Mouse (Mus musculus): ENCODE measurements around the gene 1700014D04Rik. TPM values are rescaled to one million over a fixed set of nuclear protein-coding genes. Genes with fewer than 3 reads are reported as not detected.

The 1700014D04Rik gene
- polyA plus RNA-seq, 1 experiment: 0.01 TPM

GRCm38 (mm10) chr13:59699131-59699530 is 47.4 kb downstream of the 1700014D04Rik start:
- H3ac ChIP-seq (ENCODE audit: control insufficient read depth, insufficient read length, low read depth): no peak overlapping the region
- H3K4me3 ChIP-seq (ENCODE audit: insufficient read depth, poor library complexity, severe bottlenecking): no peak overlapping the region
- no peaks in the 10 kb centered on the region for H3K36me3 ChIP-seq (ENCODE audit: control insufficient read depth, insufficient read depth)
- TF ChIP-seq USF1 (IDR thresholded peaks at IDR 0.05; ENCODE audit: low read depth): no peak
- TF ChIP-seq CTCF (IDR thresholded peaks at IDR 0.05; ENCODE audit: control insufficient read depth, insufficient read depth, insufficient read length): no peak
- H3K79me2 ChIP-seq (ENCODE audit: control insufficient read depth, insufficient read depth): no peaks in the 10 kb centered on the region
- H3K79me3 ChIP-seq (ENCODE audit: low read depth): no peaks in the 10 kb centered on the region
- H3K27me3 ChIP-seq (ENCODE audit: control insufficient read depth, insufficient read depth, insufficient read length): peaks cover 16% of the 10 kb centered on the region

GRCm38 (mm10) chr13:59695781-59696180 is 50.8 kb downstream of the 1700014D04Rik start:
- H3K36me3 ChIP-seq (ENCODE audit: control insufficient read depth, insufficient read depth): no peaks in the 10 kb centered on the region
- no peak for TF ChIP-seq USF1 (IDR thresholded peaks at IDR 0.05; ENCODE audit: low read depth)
- TF ChIP-seq MYOG (IDR thresholded peaks at IDR 0.05; ENCODE audit: control insufficient read depth, extremely low read depth, insufficient read length): no peak
- peaks cover 9% of the 10 kb centered on the region for H3K27me3 ChIP-seq (ENCODE audit: control insufficient read depth, insufficient read depth, insufficient read length)
- no peaks in the 10 kb centered on the region for H3K79me2 ChIP-seq (ENCODE audit: control insufficient read depth, insufficient read depth)
- no peak overlapping the region for H3ac ChIP-seq (ENCODE audit: control insufficient read depth, insufficient read length, low read depth)
- no peak overlapping the region for H3K4me3 ChIP-seq (ENCODE audit: insufficient read depth, poor library complexity, severe bottlenecking)
- no peaks in the 10 kb centered on the region for H3K79me3 ChIP-seq (ENCODE audit: low read depth)

GRCm38 (mm10) chr13:59694008-59694407 is 52.5 kb downstream of the 1700014D04Rik start, which contains the start of gene 4921517D22Rik:
TSS of gene 4921517D22Rik (minus strand) at chr13:59694108.
- Histone ChIP-seq H3K27me3 (ENCODE audit: control insufficient read depth, insufficient read depth, insufficient read length) (peaks cover 12% of the 10 kb centered on the region), H3K36me3 (ENCODE audit: control insufficient read depth, insufficient read depth) (no peaks in the 10 kb centered on the region), H3ac (ENCODE audit: control insufficient read depth, insufficient read length, low read depth) (no peak within 1 kb of the TSS), H3K79me3 (ENCODE audit: low read depth) (no peaks in the 10 kb centered on the region), H3K79me2 (ENCODE audit: control insufficient read depth, insufficient read depth) (no peaks in the 10 kb centered on the region), H3K4me3 (ENCODE audit: insufficient read depth, poor library complexity, severe bottlenecking) (no peak within 1 kb of the TSS)
- TF ChIP-seq MYOG (IDR thresholded peaks at IDR 0.05; ENCODE audit: control insufficient read depth, extremely low read depth, insufficient read length) (no peak), CTCF (IDR thresholded peaks at IDR 0.05; ENCODE audit: control insufficient read depth, insufficient read depth, insufficient read length) (no peak), FOSL1 (IDR thresholded peaks at IDR 0.05; ENCODE audit: insufficient read depth, low read length, poor library complexity, severe bottlenecking) (no peak), MYOD1 (IDR thresholded peaks at IDR 0.05; ENCODE audit: control insufficient read depth, insufficient read length, low read depth) (no peak), CEBPB (IDR thresholded peaks at IDR 0.05; ENCODE audit: low read depth) (no peak), USF1 (IDR thresholded peaks at IDR 0.05; ENCODE audit: low read depth) (no peak), MAX (IDR thresholded peaks at IDR 0.05) (no peak)

GRCm38 (mm10) chr13:59691478-59691877 is 55.1 kb downstream of the 1700014D04Rik start:
- H3K27me3 ChIP-seq (ENCODE audit: control insufficient read depth, insufficient read depth, insufficient read length): peaks cover 12% of the 10 kb centered on the region
- H3K79me3 ChIP-seq (ENCODE audit: low read depth): no peaks in the 10 kb centered on the region
- no peak overlapping the region for H3K4me3 ChIP-seq (ENCODE audit: insufficient read depth, poor library complexity, severe bottlenecking)
- H3K36me3 ChIP-seq (ENCODE audit: control insufficient read depth, insufficient read depth): no peaks in the 10 kb centered on the region
- TF ChIP-seq CEBPB (IDR thresholded peaks at IDR 0.05; ENCODE audit: low read depth) (no peak), MYOG (IDR thresholded peaks at IDR 0.05; ENCODE audit: control insufficient read depth, extremely low read depth, insufficient read length) (no peak), FOSL1 (IDR thresholded peaks at IDR 0.05; ENCODE audit: insufficient read depth, low read length, poor library complexity, severe bottlenecking) (no peak), CTCF (IDR thresholded peaks at IDR 0.05; ENCODE audit: control insufficient read depth, insufficient read depth, insufficient read length) (no peak)
- no peak overlapping the region for H3ac ChIP-seq (ENCODE audit: control insufficient read depth, insufficient read length, low read depth)
- H3K79me2 ChIP-seq (ENCODE audit: control insufficient read depth, insufficient read depth): no peaks in the 10 kb centered on the region

Other genes starting within 250 kb of the 1700014D04Rik start
- gene Agtpbp1, start 161.5 kb downstream of the 1700014D04Rik start, polyA plus RNA-seq (2012; fragmentation: generic; extraction: Trizol): 7.5 TPM
- gene Naa35, start 161.5 kb downstream of the 1700014D04Rik start, polyA plus RNA-seq (2012; fragmentation: generic; extraction: Trizol): 35.1 TPM
- 5.6 TPM for gene Golm1, start 70.9 kb downstream of the 1700014D04Rik start, polyA plus RNA-seq (2012; fragmentation: generic; extraction: Trizol)
- gene 4921517D22Rik, start 52.6 kb downstream of the 1700014D04Rik start, polyA plus RNA-seq (2012; fragmentation: generic; extraction: Trizol): not detected
- not detected for gene Spata31d1a, start 36.4 kb downstream of the 1700014D04Rik start, polyA plus RNA-seq (2012; fragmentation: generic; extraction: Trizol)
- not detected for gene Spata31d1b, start 34.5 kb downstream of the 1700014D04Rik start, polyA plus RNA-seq (2012; fragmentation: generic; extraction: Trizol)
- not detected for gene Spata31d1d, start 15.0 kb downstream of the 1700014D04Rik start, polyA plus RNA-seq (2012; fragmentation: generic; extraction: Trizol)
- 43.2 TPM for gene Isca1, start 23.1 kb upstream of the 1700014D04Rik start, polyA plus RNA-seq (2012; fragmentation: generic; extraction: Trizol)
- gene Gm49354, start 35.5 kb upstream of the 1700014D04Rik start, polyA plus RNA-seq (2012; fragmentation: generic; extraction: Trizol): not detected
- 13.7 TPM for gene Tut7, start 76.4 kb upstream of the 1700014D04Rik start, polyA plus RNA-seq (2012; fragmentation: generic; extraction: Trizol)